Mouse (Mus musculus) colon, adult 2 months (tissue): ENCODE results near the gene Mblac1. TPM values are rescaled to one million over a fixed set of nuclear protein-coding genes. Genes with fewer than 3 reads are reported as not detected.

Experiments used
- polyA plus RNA-seq: library from polyadenylated mRNA; depleted of rRNA; stranded (reverse); fragments of >200 nt; gene quantifications from 2 replicates; pipeline ENCODE4 v1.2.3, GENCODE M21; 2012; rRNA removed

Mblac1 gene
- polyA plus RNA-seq, result 7.7 and 9.6 TPM in 2 replicates

GRCm38 (mm10) chr5:138193771-138194727 is at the start of gene Mblac1:
Gene Mblac1, plus strand, starts transcription at chr5:138194314.

GRCm38 (mm10) chr5:138155443-138155976 is 38.6 kb upstream of the Mblac1 start, which contains the start of gene Zfp113:
Gene Zfp113, minus strand, starts transcription at chr5:138155744.

GRCm38 (mm10) chr5:138160842-138161665 is 33.1 kb upstream of the Mblac1 start, which contains the start of gene Cops6:
Gene Cops6, plus strand, starts transcription at chr5:138161071.

GRCm38 (mm10) chr5:138171695-138172491 is 22.2 kb upstream of the Mblac1 start, which contains the start of the genes Ap4m1 and Mcm7:
Gene Ap4m1, plus strand, starts transcription at chr5:138172002.
Gene Mcm7, minus strand, starts transcription at chr5:138172422.

GRCm38 (mm10) chr5:138186950-138187638 is 7.0 kb upstream of the Mblac1 start, which contains the start of the genes Taf6 and Cnpy4:
Gene Taf6, minus strand, starts transcription at chr5:138187451.
Gene Cnpy4, plus strand, starts transcription at chr5:138187485.

GRCm38 (mm10) chr5:138225700-138226099 is 31.6 kb downstream of the Mblac1 start, which contains the start of gene Nxpe5:
Gene Nxpe5, plus strand, starts transcription at chr5:138225898.

Other genes with a start within 250 kb of the Mblac1 start
- 0.12 and 0.35 TPM in 2 replicates for gene Gjc3, start 231.2 kb upstream of the Mblac1 start, polyA plus RNA-seq
- gene Azgp1, start 212.8 kb upstream of the Mblac1 start, polyA plus RNA-seq, result 0.88 and 1.7 TPM in 2 replicates
- gene Smok3a, start 173.1 kb upstream of the Mblac1 start, polyA plus RNA-seq, result not detected in 2 replicates
- gene Smok3b, start 172.9 kb upstream of the Mblac1 start, polyA plus RNA-seq, result not detected in 2 replicates
- not detected in 2 replicates for gene Smok3c, start 141.1 kb upstream of the Mblac1 start, polyA plus RNA-seq
- gene Zkscan1, start 109.2 kb upstream of the Mblac1 start, polyA plus RNA-seq, result 3.5 and 4.0 TPM in 2 replicates
- 5.9 and 6.5 TPM in 2 replicates for gene Zscan21, start 77.4 kb upstream of the Mblac1 start, polyA plus RNA-seq
- gene Zfp113, start 38.6 kb upstream of the Mblac1 start, polyA plus RNA-seq, result 2.3 and 2.9 TPM in 2 replicates
- gene Cops6, start 33.2 kb upstream of the Mblac1 start, polyA plus RNA-seq, result 61.9 and 65.8 TPM in 2 replicates
- gene Ap4m1, start 22.3 kb upstream of the Mblac1 start, polyA plus RNA-seq, result 24.4 and 31.9 TPM in 2 replicates
- 24.7 and 26.8 TPM in 2 replicates for gene Mcm7, start 21.9 kb upstream of the Mblac1 start, polyA plus RNA-seq
- gene Taf6, start 6.9 kb upstream of the Mblac1 start, polyA plus RNA-seq, result 39.3 and 55.2 TPM in 2 replicates
- gene Cnpy4, start 6.8 kb upstream of the Mblac1 start, polyA plus RNA-seq, result 2.9 and 3.3 TPM in 2 replicates
- gene Nxpe5, start 31.6 kb downstream of the Mblac1 start, polyA plus RNA-seq, result 1.8 and 2.0 TPM in 2 replicates
- 176 and 202 TPM in 2 replicates for gene Lamtor4, start 61.2 kb downstream of the Mblac1 start, polyA plus RNA-seq
- gene BC037034, start 69.7 kb downstream of the Mblac1 start, polyA plus RNA-seq, result 60.0 and 79.7 TPM in 2 replicates
- gene Gal3st4, start 78.5 kb downstream of the Mblac1 start, polyA plus RNA-seq, result 0.52 and 0.76 TPM in 2 replicates
- gene Gm43720, start 85.6 kb downstream of the Mblac1 start, polyA plus RNA-seq, result not detected in 2 replicates
- gene Gpc2, start 85.7 kb downstream of the Mblac1 start, polyA plus RNA-seq, result 2.2 and 3.5 TPM in 2 replicates
- 0.50 and 0.75 TPM in 2 replicates for gene Stag3, start 85.9 kb downstream of the Mblac1 start, polyA plus RNA-seq
- 0.38 TPM in 1 of 2 replicates, not detected in the other for gene Pvrig, start 147.6 kb downstream of the Mblac1 start, polyA plus RNA-seq
- 1.6 TPM in 2 replicates for gene Zfp157, start 247.2 kb downstream of the Mblac1 start, polyA plus RNA-seq